Mouse (Mus musculus) midbrain, embryonic 12.5 days (tissue): Measurements from ENCODE around the gene Timp3. TPM values are rescaled to one million over a fixed set of nuclear protein-coding genes. Genes with fewer than 3 reads are reported as not detected.
A peak's percentile ranks its signal among the peaks of the same experiment; 100 is the strongest.

ENCODE experiments used
- ATAC-seq: fragments of 200-750 bp; cut with Nextera tagmentation; 2 replicates; pipeline ENCODE4 v1.8.0; 2017; ENCODE audit warnings: low read depth, moderate TSS enrichment, moderate library complexity; ENCODE audit not compliant: low FRiP score
- H3K27ac ChIP-seq: fragments of 300-500 bp; sonication (generic); replicated peaks from 2 replicates; pipeline ENCODE4 v1.5.1; 2016; ENCODE audit warnings: mild to moderate bottlenecking
- H3K27me3 ChIP-seq: fragments of 300-500 bp; sonication (generic); 2 replicates; pipeline ENCODE4 v1.6.1; 2016; ENCODE audit warnings: mild to moderate bottlenecking
- H3K36me3 ChIP-seq: fragments of 300-500 bp; sonication (generic); 2 replicates; pipeline ENCODE4 v1.6.1; 2016
- H3K4me1 ChIP-seq: fragments of 300-500 bp; sonication (generic); 2 replicates; pipeline ENCODE4 v1.6.1; 2016
- H3K4me2 ChIP-seq: fragments of 300-500 bp; sonication (generic); replicated peaks from 2 replicates; pipeline ENCODE4 v1.6.1; 2016; ENCODE audit warnings: mild to moderate bottlenecking, moderate library complexity
- H3K4me3 ChIP-seq: fragments of 300-500 bp; sonication (generic); 2 replicates; pipeline ENCODE4 v1.5.1; 2016; ENCODE audit warnings: mild to moderate bottlenecking
- H3K9ac ChIP-seq: fragments of 300-500 bp; sonication (generic); replicated peaks from 2 replicates; pipeline ENCODE4 v1.6.1; 2016; ENCODE audit warnings: mild to moderate bottlenecking, moderate library complexity
- H3K9me3 ChIP-seq: fragments of 300-500 bp; sonication (generic); 2 replicates; pipeline ENCODE4 v1.6.1; 2016; ENCODE audit warnings: mild to moderate bottlenecking
- WGBS: fragments of 180-500 bp; shearing (Covaris S2); methylation state at CpG from one replicate; pipeline ENCODE4 v1.1.7; 2016; 5-methylcytosine and 5-hydroxymethylcytosine counted together
- polyA plus RNA-seq: library from polyadenylated mRNA; unstranded; fragments of >200 nt; fragmentation: Nextera tagmentation; extraction: Ambion mirVana; gene quantifications from 2 replicates; pipeline ENCODE4 v1.2.1, GENCODE M21; 2016

Gene Timp3
- polyA plus RNA-seq, 1 experiment from 2014 or later = 24.5 TPM

DNA sequence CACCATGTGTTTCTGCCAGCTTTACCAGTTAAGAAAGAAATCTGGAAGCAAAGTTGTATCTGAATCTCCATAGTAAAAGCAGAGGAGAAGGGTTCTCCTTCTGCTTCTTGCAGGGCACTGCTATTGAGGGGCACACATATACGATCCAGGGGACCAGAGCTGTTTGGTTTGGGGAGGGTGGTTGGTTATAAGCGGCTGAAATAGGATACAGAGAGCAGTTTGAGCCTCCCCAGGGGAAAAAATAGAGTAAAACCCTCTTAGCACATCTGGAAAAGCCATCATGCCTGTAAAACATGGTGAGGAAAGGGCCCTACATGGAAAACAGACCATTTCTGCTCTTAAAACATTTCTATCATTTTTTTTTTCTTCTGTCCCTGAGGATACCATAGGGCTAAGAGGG is 21.7 kb upstream of the Timp3 start:
- Histone ChIP-seq H3K4me2 (no peak overlapping the region), H3K27me3 (no peaks in the 10 kb centered on the region), H3K4me1 (no peaks in the 10 kb centered on the region), H3K36me3 (no peaks in the 10 kb centered on the region), H3K9ac (no peak overlapping the region), H3K27ac (no peak overlapping the region), H3K9me3 (no peaks in the 10 kb centered on the region), H3K4me3 (no peak overlapping the region)
- WGBS = 86% methylated on average over 2 of the region's 2 CpGs
- ATAC-seq = no peak

DNA sequence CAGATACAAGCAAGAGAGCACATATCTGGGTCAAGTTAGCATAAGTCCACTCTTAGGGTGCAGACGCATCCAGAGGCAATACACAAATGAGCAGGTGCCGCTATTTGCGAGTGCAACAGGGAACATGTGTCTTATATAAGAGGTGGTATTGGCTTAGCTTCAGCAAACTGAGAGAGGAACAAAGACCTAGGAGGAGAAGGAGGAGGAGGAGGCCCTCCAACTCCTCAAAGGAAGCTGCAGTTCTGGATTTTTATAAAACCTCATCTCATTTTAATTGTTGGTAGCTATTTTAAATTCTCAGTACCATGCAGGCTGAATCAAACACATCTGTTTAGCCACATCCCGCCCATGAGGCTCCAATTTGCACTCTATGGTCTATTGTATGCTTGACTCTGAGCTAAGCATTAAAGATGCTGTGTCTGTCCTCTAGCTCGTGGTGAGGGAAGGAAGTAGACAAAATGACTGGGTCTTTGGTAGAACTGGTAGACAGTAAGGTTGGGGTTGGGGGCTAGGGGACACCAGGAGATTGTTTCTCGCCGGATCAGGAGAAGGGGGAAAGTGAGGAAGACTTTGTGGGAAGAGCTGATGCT is 20.5 kb upstream of the Timp3 start:
- H3K27ac ChIP-seq = no peak overlapping the region
- WGBS = 92% methylated on average over 7 of the region's 7 CpGs
- no peak overlapping the region for H3K9ac ChIP-seq
- H3K4me3 ChIP-seq = no peak overlapping the region
- no peak for ATAC-seq
- no peaks in the 10 kb centered on the region for H3K27me3 ChIP-seq
- H3K4me1 ChIP-seq = no peaks in the 10 kb centered on the region
- H3K36me3 ChIP-seq = no peaks in the 10 kb centered on the region
- H3K9me3 ChIP-seq = no peaks in the 10 kb centered on the region
- H3K4me2 ChIP-seq = no peak overlapping the region

DNA sequence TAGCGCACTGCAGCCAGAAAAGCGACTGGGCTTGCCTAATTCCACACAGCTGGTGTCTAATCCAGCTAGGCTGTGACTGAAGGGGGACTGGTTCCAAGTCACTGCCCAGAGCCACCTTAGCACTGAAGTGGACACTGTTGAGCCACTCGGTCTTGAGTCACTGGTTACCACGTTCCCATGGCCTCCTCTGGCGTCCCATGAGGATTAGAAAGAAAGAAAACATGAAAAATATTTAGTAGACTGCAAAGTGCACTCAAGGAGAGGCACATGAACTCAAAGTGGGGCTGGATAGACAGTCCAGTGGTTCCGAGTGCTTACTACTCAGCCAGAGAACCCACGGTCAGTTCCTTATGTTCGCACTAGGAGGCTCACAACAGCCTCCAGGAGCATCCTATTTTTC is 18.9 kb upstream of the Timp3 start:
- no peaks in the 10 kb centered on the region for H3K36me3 ChIP-seq
- WGBS = 85% methylated on average over 8 of the region's 8 CpGs
- no peak overlapping the region for H3K27ac ChIP-seq
- H3K4me3 ChIP-seq = no peak overlapping the region
- H3K27me3 ChIP-seq = no peaks in the 10 kb centered on the region
- H3K4me2 ChIP-seq = no peak overlapping the region
- H3K4me1 ChIP-seq = no peaks in the 10 kb centered on the region
- no peaks in the 10 kb centered on the region for H3K9me3 ChIP-seq
- ATAC-seq = no peak
- H3K9ac ChIP-seq = no peak overlapping the region

DNA sequence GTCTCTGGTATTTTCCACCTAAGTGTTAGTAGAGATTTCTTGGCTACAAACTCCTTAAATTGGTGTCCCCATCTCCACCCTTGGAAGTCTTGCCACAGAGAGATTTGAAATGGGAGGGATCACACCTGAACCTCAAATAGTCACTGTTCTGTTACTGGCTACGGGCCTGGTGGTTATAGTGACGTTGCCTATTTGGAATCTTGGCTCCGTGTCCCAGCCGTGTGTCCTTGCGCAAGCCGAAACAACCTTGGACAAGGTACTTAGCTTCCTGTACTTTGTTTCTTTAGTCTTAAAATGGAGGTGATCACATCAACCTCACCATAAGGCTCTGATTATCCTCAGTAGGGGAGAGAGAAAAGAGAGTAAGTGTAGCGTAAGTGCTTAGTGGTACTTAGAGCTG is 13.7 kb upstream of the Timp3 start:
- no peak overlapping the region for H3K4me2 ChIP-seq
- no peaks in the 10 kb centered on the region for H3K36me3 ChIP-seq
- no peak for ATAC-seq
- H3K4me1 ChIP-seq = no peaks in the 10 kb centered on the region
- WGBS = 90% methylated on average over 7 of the region's 7 CpGs
- H3K9ac ChIP-seq = no peak overlapping the region
- H3K27me3 ChIP-seq = no peaks in the 10 kb centered on the region
- H3K4me3 ChIP-seq = no peak overlapping the region
- H3K27ac ChIP-seq = no peak overlapping the region
- H3K9me3 ChIP-seq = no peaks in the 10 kb centered on the region

DNA sequence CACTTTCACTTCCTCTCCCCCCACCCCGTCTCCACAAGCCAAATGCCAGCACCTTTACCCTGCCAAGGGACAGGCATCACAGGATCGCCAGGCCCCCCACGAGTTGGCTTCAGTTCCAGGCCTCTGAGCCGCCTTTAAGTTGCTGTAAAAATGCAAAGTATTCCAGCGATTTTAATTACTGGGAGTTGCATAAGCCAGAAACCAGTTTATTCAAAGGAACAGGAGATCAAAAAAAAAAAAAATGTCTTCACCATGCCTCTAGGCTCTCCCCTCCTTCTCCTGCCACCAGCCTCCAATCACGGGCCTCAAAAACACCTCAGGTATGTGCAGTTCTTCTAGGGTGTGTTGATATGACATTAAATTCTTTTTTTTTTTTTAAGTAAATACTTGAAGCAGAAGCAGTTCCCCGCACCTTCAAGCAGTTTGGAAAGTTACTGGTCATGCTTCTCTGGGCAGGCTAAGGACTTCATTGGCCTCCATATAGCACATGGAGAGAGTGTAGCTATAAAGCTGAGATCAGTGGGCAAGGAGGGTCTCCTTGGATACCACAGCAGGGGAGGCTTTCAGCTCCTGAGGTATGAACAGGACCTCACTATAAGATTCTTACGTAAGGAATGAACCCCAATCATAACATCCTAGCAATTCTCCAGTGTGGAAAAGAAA is 9.9 kb upstream of the Timp3 start:
- no peak for ATAC-seq
- WGBS = 80% methylated on average over 8 of the region's 8 CpGs
- peaks cover 8% of the 10 kb centered on the region; the same call in 1 of the 2 replicates for H3K27me3 ChIP-seq
- H3K4me3 ChIP-seq = no peak overlapping the region
- H3K36me3 ChIP-seq = no peaks in the 10 kb centered on the region
- H3K27ac ChIP-seq = no peak overlapping the region
- H3K4me2 ChIP-seq = no peak overlapping the region
- peaks cover 8% of the 10 kb centered on the region; the same call in 1 of the 2 replicates for H3K4me1 ChIP-seq
- no peak overlapping the region for H3K9ac ChIP-seq
- H3K9me3 ChIP-seq = no peaks in the 10 kb centered on the region

DNA sequence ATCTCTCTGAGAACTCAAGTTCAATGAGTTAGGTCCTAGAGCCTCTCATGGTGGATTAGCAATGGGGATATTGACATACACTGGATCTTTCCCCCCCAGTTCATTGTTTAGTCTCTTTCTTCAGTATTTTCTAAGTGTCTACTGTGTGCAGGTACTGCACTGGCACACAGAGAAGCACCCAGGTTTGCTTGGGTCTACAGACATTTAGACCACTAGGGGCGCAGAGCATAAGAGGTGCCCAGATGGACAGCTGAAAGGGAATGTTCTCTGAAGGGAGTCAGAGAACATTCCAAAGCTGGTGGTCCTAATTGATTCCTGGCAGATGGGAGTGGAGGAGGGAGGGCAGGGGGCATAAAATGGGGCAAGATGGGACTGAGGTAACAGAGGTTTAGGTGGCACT is 6.3 kb upstream of the Timp3 start:
- Histone ChIP-seq H3K27me3 (peaks cover 28% of the 10 kb centered on the region), H3K27ac (no peak overlapping the region), H3K9ac (no peak overlapping the region), H3K36me3 (no peaks in the 10 kb centered on the region), H3K4me3 (no peak overlapping the region), H3K9me3 (no peaks in the 10 kb centered on the region), H3K4me1 (peaks cover 16% of the 10 kb centered on the region), H3K4me2 (no peak overlapping the region)
- no peak for ATAC-seq
- 87% methylated on average over 1 of the region's 1 CpGs for WGBS

DNA sequence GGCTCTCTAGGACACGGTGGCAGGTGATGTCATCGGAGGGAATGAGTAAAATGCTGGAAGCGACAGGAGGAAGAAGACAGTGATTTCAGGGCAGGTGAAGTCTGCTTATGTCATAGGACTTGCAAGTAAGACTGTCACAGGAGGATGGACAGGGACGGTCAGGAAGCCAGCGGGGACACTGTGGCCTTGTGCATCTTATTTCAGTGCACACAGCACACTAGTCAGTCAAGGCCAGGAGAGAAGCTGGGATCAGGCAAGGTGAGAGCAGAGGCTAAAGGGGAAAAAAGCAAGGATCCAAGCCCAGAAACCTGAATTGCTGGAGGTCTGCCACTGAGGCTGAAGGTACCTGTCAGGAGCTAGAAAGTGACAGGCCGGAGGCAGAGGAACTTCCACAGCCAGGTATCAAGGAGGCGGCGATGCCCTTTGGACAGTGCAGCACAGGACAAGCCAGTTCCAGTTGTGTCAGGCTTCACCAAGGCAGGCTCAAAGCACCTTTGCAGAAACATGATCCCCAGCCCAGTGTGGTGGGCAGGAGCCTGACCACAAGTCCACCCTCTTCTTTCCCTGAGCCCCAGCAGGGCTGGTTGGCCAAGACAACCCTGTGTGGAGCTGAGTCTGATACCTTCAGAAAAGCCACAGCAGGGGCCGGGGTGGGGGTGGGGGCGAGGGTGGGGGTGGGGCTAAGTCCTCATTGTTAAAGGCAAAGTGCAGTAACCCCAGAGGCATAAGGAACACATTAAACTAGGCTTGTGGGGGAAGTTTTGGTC is 5.4 kb upstream of the Timp3 start:
- peaks cover 16% of the 10 kb centered on the region for H3K4me1 ChIP-seq
- peaks cover 36% of the 10 kb centered on the region for H3K27me3 ChIP-seq
- no peaks in the 10 kb centered on the region for H3K9me3 ChIP-seq
- H3K27ac ChIP-seq = no peak overlapping the region
- H3K4me3 ChIP-seq = no peak overlapping the region
- no peaks in the 10 kb centered on the region for H3K36me3 ChIP-seq
- ATAC-seq = no peak
- WGBS = 59% methylated on average over 10 of the region's 10 CpGs
- H3K9ac ChIP-seq = no peak overlapping the region
- no peak overlapping the region for H3K4me2 ChIP-seq

DNA sequence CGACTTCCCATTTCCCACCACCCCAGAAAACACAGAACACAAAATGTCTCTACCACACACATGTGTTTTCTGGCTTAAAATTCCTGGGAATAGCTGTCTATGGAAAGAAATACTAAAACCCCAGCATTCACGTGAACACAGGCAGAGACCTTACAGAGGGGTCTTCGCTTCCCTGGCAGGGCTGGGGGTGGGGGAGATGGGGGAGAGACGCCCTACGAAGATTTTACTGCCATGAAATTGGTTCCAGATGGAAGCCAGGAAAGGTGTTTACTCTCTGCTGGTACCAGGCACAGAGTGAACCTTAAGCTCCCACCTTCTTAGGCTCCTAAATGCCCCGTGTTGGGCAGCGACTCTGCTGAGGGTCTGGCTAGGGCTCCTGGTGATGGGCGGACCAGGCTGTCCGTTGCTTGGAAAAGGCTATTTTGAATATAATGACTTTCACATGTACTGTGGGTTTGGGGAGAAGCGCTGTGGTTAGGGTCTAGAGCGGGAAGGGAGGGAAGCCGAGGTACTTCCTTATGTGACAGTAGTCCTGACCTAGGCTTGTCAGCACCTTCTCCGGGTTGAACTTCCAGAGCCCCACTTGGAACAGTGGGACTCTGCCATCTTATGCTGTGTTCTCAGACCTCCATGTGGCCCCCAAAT is 4.6 kb upstream of the Timp3 start:
- Histone ChIP-seq H3K4me3 (peak overlapping the region; percentile 22), H3K27ac (no peak overlapping the region), H3K9me3 (no peaks in the 10 kb centered on the region), H3K27me3 (peaks cover 38% of the 10 kb centered on the region), H3K36me3 (no peaks in the 10 kb centered on the region), H3K4me2 (peak overlapping the region; percentile 46), H3K9ac (peak overlapping the region; percentile 5; the same call in 1 of the 2 replicates), H3K4me1 (peaks cover 20% of the 10 kb centered on the region)
- ATAC-seq = no peak
- WGBS = 28% methylated on average over 13 of the region's 13 CpGs

DNA sequence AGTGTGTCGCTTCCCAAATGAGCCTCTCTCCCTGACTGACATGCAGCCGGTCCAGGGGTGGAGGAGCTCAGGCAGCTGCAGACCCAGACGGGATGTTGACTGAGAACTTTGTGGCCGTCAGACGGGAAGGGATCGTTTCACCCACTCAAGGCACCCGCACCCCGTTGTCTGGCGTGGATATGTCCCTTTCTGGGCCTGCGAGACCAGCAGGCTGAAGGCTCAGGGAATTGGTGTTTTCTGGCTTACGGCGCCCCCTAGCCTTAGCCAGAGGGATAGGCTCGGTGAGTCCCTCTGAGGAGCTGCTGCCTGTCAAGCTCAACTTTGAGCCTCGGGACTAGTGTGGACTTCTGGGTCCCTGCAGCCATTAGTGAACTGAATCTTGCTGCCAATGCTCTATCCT is 4.1 kb upstream of the Timp3 start:
- no peaks in the 10 kb centered on the region for H3K9me3 ChIP-seq
- peak; percentile 50; the same call in 1 of the 2 replicates for ATAC-seq
- H3K36me3 ChIP-seq = no peaks in the 10 kb centered on the region
- H3K27me3 ChIP-seq = peaks cover 43% of the 10 kb centered on the region
- peak overlapping the region; percentile 22 for H3K4me3 ChIP-seq
- H3K4me2 ChIP-seq = peak overlapping the region; percentile 46
- 3% methylated on average over 14 of the region's 14 CpGs for WGBS
- H3K27ac ChIP-seq = no peak overlapping the region
- H3K9ac ChIP-seq = peak overlapping the region; percentile 5; the same call in 1 of the 2 replicates
- H3K4me1 ChIP-seq = peaks cover 24% of the 10 kb centered on the region

DNA sequence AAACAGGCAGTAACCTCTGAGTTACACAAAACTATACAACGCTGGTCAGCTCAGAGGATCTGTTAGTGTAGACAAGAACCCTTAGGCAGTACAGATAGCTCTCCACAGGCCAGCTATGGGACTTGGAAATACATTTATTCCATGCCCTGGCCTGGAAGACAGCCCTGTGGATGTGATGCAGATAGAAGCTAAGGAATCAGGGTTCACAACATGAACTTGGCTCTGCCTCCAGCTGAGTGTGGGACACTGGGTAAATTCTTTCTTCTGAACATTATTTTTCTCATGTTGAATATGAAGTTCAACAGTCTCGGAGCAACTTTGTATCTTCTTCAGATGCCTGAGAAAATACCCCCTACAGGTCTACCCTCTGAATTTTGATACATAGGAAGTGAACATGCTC is 2.9 kb upstream of the Timp3 start:
- Histone ChIP-seq H3K27ac (no peak overlapping the region), H3K4me3 (no peak overlapping the region), H3K9me3 (no peaks in the 10 kb centered on the region), H3K27me3 (peaks cover 55% of the 10 kb centered on the region), H3K36me3 (no peaks in the 10 kb centered on the region), H3K9ac (no peak overlapping the region), H3K4me2 (no peak overlapping the region), H3K4me1 (peaks cover 30% of the 10 kb centered on the region)
- no peak for ATAC-seq
- 92% methylated on average over 2 of the region's 2 CpGs for WGBS

DNA sequence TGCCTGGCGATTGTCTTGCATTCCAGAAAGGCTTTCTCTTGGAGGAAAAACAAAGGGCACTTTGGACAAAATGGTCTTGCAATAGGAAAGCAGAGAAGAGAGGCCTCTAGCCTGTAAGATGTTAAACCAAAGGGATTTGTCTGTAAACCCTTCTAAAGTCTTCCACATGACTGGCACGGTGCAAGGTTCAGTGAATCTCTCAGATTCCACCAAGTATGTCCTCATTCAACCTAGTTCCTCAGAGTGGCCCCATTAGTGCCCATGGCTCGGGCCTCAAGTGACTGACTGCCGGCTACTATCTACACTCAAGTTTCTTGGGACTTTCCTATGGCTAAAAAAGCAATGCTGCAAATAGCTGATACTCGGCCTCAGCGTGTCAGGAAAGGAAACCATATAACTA is 1.8 kb upstream of the Timp3 start:
- ATAC-seq = no peak
- H3K27me3 ChIP-seq = peaks cover 60% of the 10 kb centered on the region

DNA sequence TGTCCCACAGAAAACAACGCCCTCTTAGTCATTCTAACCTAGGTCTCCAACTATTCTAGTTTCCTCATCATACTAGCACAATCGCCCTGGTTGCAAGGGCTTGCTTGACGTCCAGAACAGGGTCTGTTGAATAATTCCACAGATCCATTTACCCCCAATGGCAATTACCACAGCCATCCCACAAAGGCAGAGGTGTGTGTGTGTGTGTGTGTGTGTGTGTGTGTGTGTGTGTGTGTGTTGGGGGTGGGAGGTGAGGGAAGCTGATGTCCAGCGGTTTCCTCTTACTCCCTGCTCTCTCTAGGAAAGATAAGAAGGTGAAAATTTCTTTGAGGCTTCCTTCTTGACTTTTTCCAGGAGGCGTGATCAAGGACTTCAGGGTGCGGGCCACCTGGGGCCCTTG is 377 bp upstream of the Timp3 start:
- H3K9me3 ChIP-seq = no peaks in the 10 kb centered on the region
- H3K9ac ChIP-seq = peak overlapping the region; percentile 61
- peak overlapping the region; percentile 49 for H3K4me3 ChIP-seq
- WGBS = 39% methylated on average over 6 of the region's 6 CpGs
- H3K4me2 ChIP-seq = peak overlapping the region; percentile 92
- ATAC-seq = 0 out of 2 replicates have a peak, but pooled peaks have one; percentile 1
- H3K36me3 ChIP-seq = no peaks in the 10 kb centered on the region
- H3K27ac ChIP-seq = no peak overlapping the region
- H3K27me3 ChIP-seq = peaks cover 55% of the 10 kb centered on the region
- peaks cover 41% of the 10 kb centered on the region for H3K4me1 ChIP-seq

More for the DNA sequence above, 1.8 kb upstream of the Timp3 start:
- no peak overlapping the region for H3K27ac ChIP-seq
- WGBS = 46% methylated on average over 6 of the region's 6 CpGs
- no peak overlapping the region for H3K9ac ChIP-seq
- no peaks in the 10 kb centered on the region for H3K36me3 ChIP-seq
- no peak overlapping the region for H3K4me2 ChIP-seq
- H3K9me3 ChIP-seq = no peaks in the 10 kb centered on the region
- H3K4me3 ChIP-seq = no peak overlapping the region
- H3K4me1 ChIP-seq = peaks cover 36% of the 10 kb centered on the region
